Mouse (Mus musculus): ENCODE measurements at regions not wholly inside any gene's neighbourhood (a gene's known extent, or its start where the extent isn't known, plus 50 kb on each side); places are given as distances from the start of the nearest gene placed in this dataset.
"Not testable (repeated sequence)": the region's sequence is repeated elsewhere in the genome, so short reads cannot be mapped to it uniquely, and the experiment has no call there.

GRCm38 (mm10) chr14:53662700-53663355 is 591.1 kb downstream of the Dad1 start:
- H3K9me3 ChIP-seq; ATAC-seq (ENCODE audit: borderline replicate concordance, extremely low read depth, low FRiP score, low TSS enrichment); H3K27ac ChIP-seq; H3K4me3 ChIP-seq; H3K4me1 ChIP-seq; H3K27me3 ChIP-seq; H3K9ac ChIP-seq; H3K36me3 ChIP-seq; H3K4me2 ChIP-seq: not testable (repeated sequence)
- 76% methylated on average over 9 of the region's 9 CpGs for WGBS

- not testable (repeated sequence) for H3K9me3 ChIP-seq; H3K36me3 ChIP-seq; H3K4me1 ChIP-seq; H3K4me2 ChIP-seq; H3K4me3 ChIP-seq; H3K9ac ChIP-seq; H3K27ac ChIP-seq; H3K27me3 ChIP-seq; ATAC-seq (ENCODE audit: borderline replicate concordance, extremely low read depth, low FRiP score, low TSS enrichment)
- WGBS: 90% methylated on average over 3 of the region's 3 CpGs
Observed at GRCm38 (mm10) chr14:53654669-53655068, 599.2 kb downstream of the Dad1 start.

GRCm38 (mm10) chr14:53651061-53651460 is 602.8 kb downstream of the Dad1 start:
- not testable (repeated sequence) for H3K27me3 ChIP-seq; ATAC-seq (ENCODE audit: borderline replicate concordance, extremely low read depth, low FRiP score, low TSS enrichment); H3K4me2 ChIP-seq; H3K9ac ChIP-seq; H3K27ac ChIP-seq; H3K36me3 ChIP-seq; H3K4me1 ChIP-seq; H3K9me3 ChIP-seq; H3K4me3 ChIP-seq
- 44% methylated on average over 5 of the region's 5 CpGs for WGBS

- not testable (repeated sequence) for H3K27me3 ChIP-seq; ATAC-seq (ENCODE audit: borderline replicate concordance, extremely low read depth, low FRiP score, low TSS enrichment); H3K4me2 ChIP-seq; H3K9ac ChIP-seq; H3K9me3 ChIP-seq; H3K27ac ChIP-seq; H3K4me1 ChIP-seq; H3K36me3 ChIP-seq; H3K4me3 ChIP-seq
- WGBS: 100% methylated on average over 2 of the region's 2 CpGs
Observed at GRCm38 (mm10) chr14:53649189-53649588, 604.7 kb downstream of the Dad1 start.

GRCm38 (mm10) chr14:53640441-53640840 is 613.5 kb downstream of the Dad1 start:
- not testable (repeated sequence) for H3K27me3 ChIP-seq; H3K4me2 ChIP-seq; H3K36me3 ChIP-seq; ATAC-seq (ENCODE audit: borderline replicate concordance, extremely low read depth, low FRiP score, low TSS enrichment); H3K9ac ChIP-seq; H3K9me3 ChIP-seq; H3K4me1 ChIP-seq; H3K27ac ChIP-seq; H3K4me3 ChIP-seq
- WGBS: 75% methylated on average over 1 of the region's 1 CpGs

- H3K4me2 ChIP-seq; ATAC-seq (ENCODE audit: borderline replicate concordance, extremely low read depth, low FRiP score, low TSS enrichment); H3K9me3 ChIP-seq; H3K4me3 ChIP-seq; H3K27me3 ChIP-seq; H3K9ac ChIP-seq; H3K4me1 ChIP-seq; H3K36me3 ChIP-seq; H3K27ac ChIP-seq: not testable (repeated sequence)
- 71% methylated on average over 1 of the region's 1 CpGs for WGBS
Observed at GRCm38 (mm10) chr14:53637664-53638063, 616.2 kb downstream of the Dad1 start.

GRCm38 (mm10) chr14:53635206-53635605 is 618.7 kb downstream of the Dad1 start:
- not testable (repeated sequence) for H3K27ac ChIP-seq; H3K4me2 ChIP-seq; H3K4me3 ChIP-seq; H3K9me3 ChIP-seq; ATAC-seq (ENCODE audit: borderline replicate concordance, extremely low read depth, low FRiP score, low TSS enrichment); H3K4me1 ChIP-seq; H3K36me3 ChIP-seq; H3K27me3 ChIP-seq; H3K9ac ChIP-seq
- WGBS: 50% methylated on average over 7 of the region's 7 CpGs

- H3K36me3 ChIP-seq: not testable (repeated sequence)
Observed at GRCm38 (mm10) chr14:53634320-53634979, 619.5 kb downstream of the Dad1 start.

GRCm38 (mm10) chr14:53633743-53634142 is 620.2 kb downstream of the Dad1 start:
- H3K4me1 ChIP-seq; H3K9ac ChIP-seq; ATAC-seq (ENCODE audit: borderline replicate concordance, extremely low read depth, low FRiP score, low TSS enrichment); H3K36me3 ChIP-seq; H3K27me3 ChIP-seq; H3K27ac ChIP-seq; H3K4me3 ChIP-seq; H3K4me2 ChIP-seq; H3K9me3 ChIP-seq: not testable (repeated sequence)
- 35% methylated on average over 1 of the region's 1 CpGs for WGBS

More at GRCm38 (mm10) chr14:53634320-53634979, 619.5 kb downstream of the Dad1 start:
- H3K27me3 ChIP-seq; H3K27ac ChIP-seq; H3K4me2 ChIP-seq; H3K4me1 ChIP-seq; ATAC-seq (ENCODE audit: borderline replicate concordance, extremely low read depth, low FRiP score, low TSS enrichment); H3K9ac ChIP-seq; H3K9me3 ChIP-seq; H3K4me3 ChIP-seq: not testable (repeated sequence)
- WGBS: 26% methylated on average over 5 of the region's 5 CpGs

- 53% methylated on average over 4 of the region's 4 CpGs for WGBS
- H3K4me2 ChIP-seq; H3K4me3 ChIP-seq; H3K4me1 ChIP-seq; H3K9me3 ChIP-seq; H3K27me3 ChIP-seq; H3K9ac ChIP-seq; H3K36me3 ChIP-seq; H3K27ac ChIP-seq; ATAC-seq (ENCODE audit: borderline replicate concordance, extremely low read depth, low FRiP score, low TSS enrichment): not testable (repeated sequence)
Observed at GRCm38 (mm10) chr14:53621376-53621775, 632.5 kb downstream of the Dad1 start.

- not testable (repeated sequence) for H3K4me1 ChIP-seq; H3K4me2 ChIP-seq; H3K27me3 ChIP-seq; H3K9me3 ChIP-seq; H3K4me3 ChIP-seq; H3K36me3 ChIP-seq; ATAC-seq (ENCODE audit: borderline replicate concordance, extremely low read depth, low FRiP score, low TSS enrichment); H3K9ac ChIP-seq; H3K27ac ChIP-seq
- 36% methylated on average over 3 of the region's 3 CpGs for WGBS
Observed at GRCm38 (mm10) chr14:53616061-53616460, 637.8 kb downstream of the Dad1 start.

- ATAC-seq (ENCODE audit: borderline replicate concordance, extremely low read depth, low FRiP score, low TSS enrichment): no peak
- no peak overlapping the region for H3K9ac ChIP-seq
- H3K4me1 ChIP-seq: no peaks in the 10 kb centered on the region
- H3K9me3 ChIP-seq: no peaks in the 10 kb centered on the region
- no peak overlapping the region for H3K4me3 ChIP-seq
- H3K27me3 ChIP-seq: no peaks in the 10 kb centered on the region
- no peaks in the 10 kb centered on the region for H3K36me3 ChIP-seq
- H3K4me2 ChIP-seq: no peak overlapping the region
- no peak overlapping the region for H3K27ac ChIP-seq
Observed at GRCm38 (mm10) chr14:53614341-53614740, 639.6 kb downstream of the Dad1 start.

- H3K9me3 ChIP-seq; H3K27ac ChIP-seq; ATAC-seq (ENCODE audit: borderline replicate concordance, extremely low read depth, low FRiP score, low TSS enrichment); H3K4me1 ChIP-seq; H3K9ac ChIP-seq; H3K27me3 ChIP-seq; H3K4me2 ChIP-seq; H3K36me3 ChIP-seq; H3K4me3 ChIP-seq: not testable (repeated sequence)
- WGBS: 20% methylated on average over 3 of the region's 3 CpGs
Observed at GRCm38 (mm10) chr14:53599299-53599698, 654.6 kb downstream of the Dad1 start.

Measured in lung, embryonic 15.5 days (tissue).